Mouse (Mus musculus): ENCODE results near the gene Ybey. TPM values are rescaled to one million over a fixed set of nuclear protein-coding genes. Genes with fewer than 3 reads are reported as not detected.

Gene Ybey
- polyA plus RNA-seq (2015; fragmentation: Nextera tagmentation; extraction: Ambion mirVana) = 7.5 and 7.8 TPM in 2 replicates

- H3K36me3 ChIP-seq = peaks cover 38% of the 10 kb centered on the region
- 1% methylated on average over 55 of the region's 55 CpGs for WGBS
- peak; percentile 96 for ATAC-seq (replicated peaks; ENCODE audit: low FRiP score)
- H3K27ac ChIP-seq = peak within 1 kb of the TSS; percentile 87
- 0 out of 2 replicates have a peak, but pooled peaks cover 2% of the 10 kb centered on the region for H3K4me1 ChIP-seq
- peak within 1 kb of the TSS; percentile 88 for H3K9ac ChIP-seq
- no peaks in the 10 kb centered on the region for H3K27me3 ChIP-seq
- H3K4me3 ChIP-seq (replicated peaks) = peak within 1 kb of the TSS; percentile 64
- no peaks in the 10 kb centered on the region for H3K9me3 ChIP-seq (replicated peaks)
- peak within 1 kb of the TSS; percentile 67 for H3K4me2 ChIP-seq
Measured at GRCm38 (mm10) chr10:76468203-76469162, at the start of gene Ybey, which contains the start of gene Mcm3ap. Ybey (minus strand) TSS chr10:76469114. Mcm3ap (plus strand) TSS chr10:76468927.

GRCm38 (mm10) chr10:76512965-76513583 lies 44.2 kb upstream of the Ybey start:
- H3K4me2 ChIP-seq = no peak overlapping the region
- no peaks in the 10 kb centered on the region for H3K27me3 ChIP-seq
- H3K27ac ChIP-seq = no peak overlapping the region
- 44% methylated on average over 5 of the region's 5 CpGs for WGBS
- no peaks in the 10 kb centered on the region for H3K4me1 ChIP-seq
- 0 out of 2 replicates have a peak, but pooled peaks cover 4% of the 10 kb centered on the region for H3K9me3 ChIP-seq (replicated peaks)
- H3K36me3 ChIP-seq = peaks cover 76% of the 10 kb centered on the region
- H3K9ac ChIP-seq = no peak overlapping the region
- peak; percentile 88 for ATAC-seq (replicated peaks; ENCODE audit: low FRiP score)
- H3K4me3 ChIP-seq (replicated peaks) = no peak overlapping the region

GRCm38 (mm10) chr10:76505865-76506264 lies 37.0 kb upstream of the Ybey start:
- no peak for ATAC-seq (replicated peaks; ENCODE audit: low FRiP score)
- no peak overlapping the region for H3K4me3 ChIP-seq (replicated peaks)
- no peaks in the 10 kb centered on the region for H3K9me3 ChIP-seq (replicated peaks)
- no peak overlapping the region for H3K27ac ChIP-seq
- no peak overlapping the region for H3K4me2 ChIP-seq
- 95% methylated on average over 7 of the region's 7 CpGs for WGBS
- H3K9ac ChIP-seq = no peak overlapping the region
- H3K36me3 ChIP-seq = peaks cover 93% of the 10 kb centered on the region
- no peaks in the 10 kb centered on the region for H3K4me1 ChIP-seq
- H3K27me3 ChIP-seq = no peaks in the 10 kb centered on the region

- no peak for ATAC-seq (replicated peaks; ENCODE audit: low FRiP score)
- no peaks in the 10 kb centered on the region for H3K27me3 ChIP-seq
- peak overlapping the region; percentile 10; the same call in 1 of the 2 replicates for H3K27ac ChIP-seq
- H3K4me1 ChIP-seq = no peaks in the 10 kb centered on the region
- H3K9ac ChIP-seq = no peak overlapping the region
- no peak overlapping the region for H3K4me2 ChIP-seq
- no peak overlapping the region for H3K4me3 ChIP-seq (replicated peaks)
- 77% methylated on average over 11 of the region's 11 CpGs for WGBS
- no peaks in the 10 kb centered on the region for H3K9me3 ChIP-seq (replicated peaks)
- peaks cover 94% of the 10 kb centered on the region for H3K36me3 ChIP-seq
Measured at GRCm38 (mm10) chr10:76504271-76504943, 35.5 kb upstream of the Ybey start.

DNA sequence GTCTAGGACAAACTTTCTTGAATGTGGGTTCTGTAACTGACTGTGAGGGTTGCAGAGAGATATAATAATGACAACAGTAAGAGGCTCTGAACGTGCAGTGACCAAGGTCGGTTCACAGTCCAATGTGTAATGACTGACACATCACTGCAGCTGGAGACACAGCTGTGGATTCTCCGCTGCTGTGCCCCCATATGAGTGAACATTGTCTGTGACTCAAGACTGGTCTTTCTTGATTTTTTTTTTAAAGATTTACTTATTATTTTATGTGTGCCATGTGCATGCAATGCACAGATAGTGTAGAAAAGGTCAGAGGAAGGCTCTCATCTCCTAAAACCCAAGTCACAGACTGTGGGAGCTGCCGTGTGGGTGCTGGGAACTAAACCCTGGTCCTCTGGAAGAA lies 28.6 kb upstream of the Ybey start:
- H3K4me2 ChIP-seq = no peak overlapping the region
- no peak overlapping the region for H3K27ac ChIP-seq
- H3K9me3 ChIP-seq (replicated peaks) = no peaks in the 10 kb centered on the region
- no peaks in the 10 kb centered on the region for H3K27me3 ChIP-seq
- H3K9ac ChIP-seq = no peak overlapping the region
- 91% methylated on average over 4 of the region's 4 CpGs for WGBS
- no peak overlapping the region for H3K4me3 ChIP-seq (replicated peaks)
- no peak for ATAC-seq (replicated peaks; ENCODE audit: low FRiP score)
- H3K36me3 ChIP-seq = peaks cover 93% of the 10 kb centered on the region
- no peaks in the 10 kb centered on the region for H3K4me1 ChIP-seq

- H3K9ac ChIP-seq = no peak overlapping the region
- no peaks in the 10 kb centered on the region for H3K4me1 ChIP-seq
- 86% methylated on average over 7 of the region's 7 CpGs for WGBS
- no peak overlapping the region for H3K4me2 ChIP-seq
- ATAC-seq (replicated peaks; ENCODE audit: low FRiP score) = no peak
- H3K27me3 ChIP-seq = no peaks in the 10 kb centered on the region
- H3K36me3 ChIP-seq = peaks cover 90% of the 10 kb centered on the region
- no peak overlapping the region for H3K4me3 ChIP-seq (replicated peaks)
- H3K27ac ChIP-seq = no peak overlapping the region
- H3K9me3 ChIP-seq (replicated peaks) = no peaks in the 10 kb centered on the region
Measured at GRCm38 (mm10) chr10:76496366-76496765, 27.5 kb upstream of the Ybey start.

GRCm38 (mm10) chr10:76495501-76495900 lies 26.6 kb upstream of the Ybey start:
- no peaks in the 10 kb centered on the region for H3K4me1 ChIP-seq
- WGBS = 90% methylated on average over 6 of the region's 6 CpGs
- H3K27ac ChIP-seq = no peak overlapping the region
- no peak for ATAC-seq (replicated peaks; ENCODE audit: low FRiP score)
- no peak overlapping the region for H3K9ac ChIP-seq
- no peaks in the 10 kb centered on the region for H3K27me3 ChIP-seq
- no peak overlapping the region for H3K4me3 ChIP-seq (replicated peaks)
- H3K9me3 ChIP-seq (replicated peaks) = no peaks in the 10 kb centered on the region
- H3K4me2 ChIP-seq = no peak overlapping the region
- peaks cover 91% of the 10 kb centered on the region for H3K36me3 ChIP-seq

- H3K9me3 ChIP-seq (replicated peaks) = no peaks in the 10 kb centered on the region
- H3K4me1 ChIP-seq = no peaks in the 10 kb centered on the region
- no peak overlapping the region for H3K4me3 ChIP-seq (replicated peaks)
- peaks cover 91% of the 10 kb centered on the region for H3K36me3 ChIP-seq
- H3K27me3 ChIP-seq = no peaks in the 10 kb centered on the region
- WGBS = 76% methylated on average over 1 of the region's 1 CpGs
- no peak overlapping the region for H3K9ac ChIP-seq
- no peak for ATAC-seq (replicated peaks; ENCODE audit: low FRiP score)
- H3K4me2 ChIP-seq = no peak overlapping the region
- H3K27ac ChIP-seq = no peak overlapping the region
Measured at GRCm38 (mm10) chr10:76493527-76493926, 24.6 kb upstream of the Ybey start.

DNA sequence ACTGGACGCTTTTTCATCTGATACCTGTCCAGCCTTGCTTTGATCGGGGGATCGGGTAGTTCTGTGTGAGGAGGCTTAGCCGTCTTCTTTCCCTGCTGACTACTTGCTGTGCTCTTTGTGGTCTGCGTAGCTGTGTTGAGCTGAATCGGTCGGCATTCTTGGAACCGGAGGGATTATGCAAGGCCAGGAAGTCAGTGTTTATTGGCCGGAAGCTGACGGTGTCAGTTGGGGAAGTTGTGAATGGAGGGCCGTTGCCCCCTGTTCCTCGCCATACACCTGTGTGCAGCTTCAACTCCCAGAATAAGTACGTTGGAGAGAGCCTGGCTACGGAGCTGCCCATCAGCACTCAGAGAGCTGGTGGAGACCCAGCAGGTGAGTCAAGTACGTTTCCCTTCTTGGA lies 20.3 kb upstream of the Ybey start:
- no peak overlapping the region for H3K27ac ChIP-seq
- no peaks in the 10 kb centered on the region for H3K9me3 ChIP-seq (replicated peaks)
- no peak for ATAC-seq (replicated peaks; ENCODE audit: low FRiP score)
- H3K36me3 ChIP-seq = peaks cover 95% of the 10 kb centered on the region
- H3K4me2 ChIP-seq = no peak overlapping the region
- no peak overlapping the region for H3K9ac ChIP-seq
- H3K4me1 ChIP-seq = no peaks in the 10 kb centered on the region
- no peak overlapping the region for H3K4me3 ChIP-seq (replicated peaks)
- WGBS = 93% methylated on average over 15 of the region's 15 CpGs
- no peaks in the 10 kb centered on the region for H3K27me3 ChIP-seq

DNA sequence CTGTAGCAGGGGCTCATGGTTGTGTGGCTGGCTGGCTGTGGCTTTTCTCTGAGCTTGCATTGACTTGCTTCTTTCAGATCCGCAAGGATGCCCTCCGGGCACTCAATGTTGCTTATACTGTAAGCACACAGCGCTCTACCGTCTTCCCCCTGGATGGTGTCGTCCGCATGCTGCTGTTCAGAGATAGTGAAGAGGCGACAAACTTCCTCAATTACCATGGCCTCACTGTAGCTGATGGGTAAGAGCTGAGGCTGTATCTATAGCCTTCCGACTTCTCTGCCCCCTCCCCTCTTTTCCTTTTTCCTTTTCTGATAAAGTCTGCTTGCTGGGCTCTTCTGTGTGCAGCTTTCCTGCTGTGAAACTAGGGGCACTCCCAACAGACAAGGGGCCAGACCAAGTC lies 19.4 kb upstream of the Ybey start:
- H3K27me3 ChIP-seq = no peaks in the 10 kb centered on the region
- WGBS = 92% methylated on average over 8 of the region's 8 CpGs
- ATAC-seq (replicated peaks; ENCODE audit: low FRiP score) = no peak
- no peak overlapping the region for H3K4me3 ChIP-seq (replicated peaks)
- H3K36me3 ChIP-seq = peaks cover 95% of the 10 kb centered on the region
- H3K9ac ChIP-seq = no peak overlapping the region
- H3K4me1 ChIP-seq = no peaks in the 10 kb centered on the region
- no peak overlapping the region for H3K4me2 ChIP-seq
- H3K9me3 ChIP-seq (replicated peaks) = no peaks in the 10 kb centered on the region
- H3K27ac ChIP-seq = no peak overlapping the region

DNA sequence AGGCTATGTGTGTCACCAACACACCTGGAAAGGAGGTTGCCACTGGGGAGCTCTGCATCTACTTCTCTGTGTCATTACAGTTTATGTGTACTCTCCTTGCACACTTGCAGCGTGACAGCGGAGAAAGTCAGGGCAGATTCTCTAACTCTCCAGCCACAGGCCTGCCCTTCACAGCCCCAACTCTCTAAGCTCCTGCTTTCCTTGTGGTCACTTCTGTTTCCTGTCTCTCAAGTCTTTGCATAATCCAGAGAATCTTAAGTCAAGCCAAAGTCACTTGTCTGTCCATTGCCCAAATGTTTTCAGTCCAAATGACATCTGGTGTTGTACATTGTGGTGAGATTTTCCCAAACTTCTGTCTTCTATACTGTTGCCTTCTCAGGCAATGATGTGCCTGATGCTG lies 17.4 kb upstream of the Ybey start:
- no peak overlapping the region for H3K27ac ChIP-seq
- H3K4me1 ChIP-seq = no peaks in the 10 kb centered on the region
- 96% methylated on average over 2 of the region's 2 CpGs for WGBS
- H3K27me3 ChIP-seq = no peaks in the 10 kb centered on the region
- peaks cover 99% of the 10 kb centered on the region for H3K36me3 ChIP-seq
- H3K9me3 ChIP-seq (replicated peaks) = no peaks in the 10 kb centered on the region
- no peak for ATAC-seq (replicated peaks; ENCODE audit: low FRiP score)
- H3K4me3 ChIP-seq (replicated peaks) = no peak overlapping the region
- no peak overlapping the region for H3K9ac ChIP-seq
- no peak overlapping the region for H3K4me2 ChIP-seq

DNA sequence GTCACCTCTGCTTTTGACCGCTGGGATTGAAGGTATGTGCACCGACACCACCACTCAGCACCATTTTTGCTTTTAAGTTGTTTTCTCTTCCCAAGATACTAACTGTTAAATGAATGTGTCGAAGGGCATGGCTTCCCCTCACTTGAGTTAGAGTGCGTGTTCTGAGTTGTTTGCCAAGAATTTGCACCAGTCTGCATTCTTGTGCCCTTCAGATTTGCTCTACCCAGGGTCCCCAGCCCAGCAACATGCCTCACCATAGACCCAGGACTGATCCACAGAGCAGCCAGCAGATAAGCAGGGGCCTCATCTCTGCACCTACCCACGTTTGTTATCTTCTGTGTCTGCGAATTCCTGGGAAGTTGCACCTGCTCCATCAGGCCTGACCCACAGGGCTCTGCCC lies 12.6 kb upstream of the Ybey start:
- H3K4me2 ChIP-seq = no peak overlapping the region
- no peak overlapping the region for H3K27ac ChIP-seq
- H3K9me3 ChIP-seq (replicated peaks) = no peaks in the 10 kb centered on the region
- no peaks in the 10 kb centered on the region for H3K27me3 ChIP-seq
- H3K9ac ChIP-seq = no peak overlapping the region
- ATAC-seq (replicated peaks; ENCODE audit: low FRiP score) = no peak
- 87% methylated on average over 6 of the region's 6 CpGs for WGBS
- peaks cover 97% of the 10 kb centered on the region for H3K36me3 ChIP-seq
- H3K4me1 ChIP-seq = no peaks in the 10 kb centered on the region
- H3K4me3 ChIP-seq (replicated peaks) = no peak overlapping the region
